Mouse (Mus musculus): Measurements from ENCODE around the gene Pax8. TPM values are rescaled to one million over a fixed set of nuclear protein-coding genes. Genes with fewer than 3 reads are reported as not detected.

The Pax8 gene
- polyA plus RNA-seq, 1 experiment from 2014 or later: 0.20 TPM

GRCm38 (mm10) chr2:24479906-24480305, 4.5 kb upstream of the Pax8 start:
- Histone ChIP-seq H3K4me1 (peaks cover 5% of the 10 kb centered on the region; the same call in 1 of the 2 replicates), H3K36me3 (replicated peaks) (no peaks in the 10 kb centered on the region), H3K9ac (no peak overlapping the region), H3K27me3 (peaks cover 35% of the 10 kb centered on the region), H3K4me3 (replicated peaks) (no peak overlapping the region), H3K27ac (no peak overlapping the region), H3K4me2 (no peak overlapping the region), H3K9me3 (no peaks in the 10 kb centered on the region)
- ATAC-seq (ENCODE audit: low FRiP score): no peak
- WGBS: 70% methylated on average over 2 of the region's 2 CpGs

- H3K4me2 ChIP-seq: no peak overlapping the region
- peaks cover 43% of the 10 kb centered on the region for H3K27me3 ChIP-seq
- H3K9me3 ChIP-seq: no peaks in the 10 kb centered on the region
- no peak for ATAC-seq (ENCODE audit: low FRiP score)
- no peak overlapping the region for H3K4me3 ChIP-seq (replicated peaks)
- H3K9ac ChIP-seq: no peak overlapping the region
- H3K36me3 ChIP-seq (replicated peaks): no peaks in the 10 kb centered on the region
- H3K27ac ChIP-seq: no peak overlapping the region
- WGBS: 4% methylated on average over 1 of the region's 1 CpGs
- H3K4me1 ChIP-seq: peaks cover 13% of the 10 kb centered on the region
These were observed 3.8 kb upstream of the Pax8 start for GRCm38 (mm10) chr2:24479151-24479550.

DNA sequence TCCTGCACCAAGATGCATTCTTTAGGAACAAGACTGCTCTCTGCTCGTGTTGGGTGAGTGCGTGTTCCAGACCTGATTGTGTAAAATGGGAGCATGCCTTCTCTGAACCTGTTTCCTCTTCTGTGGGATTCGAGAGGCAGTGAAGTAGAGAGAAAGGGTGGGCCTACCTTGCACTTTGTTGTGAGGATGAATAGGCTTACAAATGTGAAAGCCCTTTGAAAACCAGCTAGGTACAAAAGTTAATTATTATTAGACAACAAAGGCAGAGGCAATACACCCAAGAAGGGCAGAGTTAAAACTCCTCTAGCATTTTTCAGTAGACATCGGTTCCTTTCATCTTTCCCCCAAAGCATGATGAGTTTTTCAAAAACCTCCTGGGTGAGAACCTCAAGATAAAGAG, 3.2 kb upstream of the Pax8 start:
- no peak for ATAC-seq (ENCODE audit: low FRiP score)
- Histone ChIP-seq H3K9me3 (no peaks in the 10 kb centered on the region), H3K4me2 (no peak overlapping the region), H3K9ac (no peak overlapping the region), H3K4me1 (peaks cover 18% of the 10 kb centered on the region), H3K27me3 (peaks cover 48% of the 10 kb centered on the region), H3K4me3 (replicated peaks) (no peak overlapping the region), H3K27ac (no peak overlapping the region), H3K36me3 (replicated peaks) (no peaks in the 10 kb centered on the region)
- WGBS: 39% methylated on average over 4 of the region's 4 CpGs

DNA sequence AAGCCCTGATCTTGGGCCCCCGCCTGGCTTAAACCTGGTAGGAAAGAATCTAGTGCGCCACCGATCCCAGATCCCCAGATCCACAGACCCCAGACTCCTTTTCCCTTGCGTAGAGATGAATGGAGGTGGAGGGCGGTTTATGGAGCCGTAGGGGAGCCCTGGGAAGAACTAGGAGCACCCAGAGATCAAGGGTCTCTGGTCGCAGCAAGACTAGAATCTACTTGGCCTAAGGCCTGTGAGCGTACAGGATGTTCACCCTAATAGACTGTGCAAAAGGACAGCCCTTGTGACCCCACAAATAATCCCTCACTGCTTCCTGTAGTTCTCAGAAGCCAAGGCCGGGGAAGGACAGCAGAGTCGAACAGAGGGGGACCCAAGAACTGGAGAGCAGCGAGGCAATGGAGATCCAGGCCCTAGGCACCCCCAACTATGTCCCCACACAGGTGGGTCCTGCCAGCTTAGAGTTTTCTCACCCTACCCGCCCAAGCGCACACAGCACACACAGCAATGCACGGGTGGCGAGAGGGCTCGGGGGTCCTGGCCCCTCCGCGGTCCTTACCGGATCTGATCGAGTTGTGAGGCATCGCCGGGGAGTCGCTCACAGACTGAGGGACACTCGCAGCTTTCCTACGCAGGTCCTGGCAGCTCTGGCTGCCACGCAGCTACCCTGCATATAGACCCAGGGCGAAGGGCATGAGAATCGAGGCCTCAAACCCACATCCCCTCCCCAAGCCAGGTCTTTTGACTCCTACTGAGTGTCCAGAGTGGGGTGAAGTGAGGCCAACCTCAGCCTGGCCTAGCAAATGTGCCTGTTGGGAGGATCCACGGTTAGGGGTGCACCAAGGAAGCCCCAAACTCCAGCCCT, 653 bp downstream of the Pax8 start:
- Histone ChIP-seq H3K27ac (no peak overlapping the region), H3K27me3 (peaks cover 73% of the 10 kb centered on the region), H3K4me3 (replicated peaks) (peak overlapping the region; percentile 27), H3K9me3 (no peaks in the 10 kb centered on the region), H3K4me2 (peak overlapping the region; percentile 46), H3K9ac (0 out of 2 replicates have a peak overlapping the region, but pooled peaks have one; percentile 4), H3K36me3 (replicated peaks) (no peaks in the 10 kb centered on the region), H3K4me1 (peaks cover 21% of the 10 kb centered on the region)
- WGBS: 9% methylated on average over 29 of the region's 29 CpGs
- no peak for ATAC-seq (ENCODE audit: low FRiP score)

DNA sequence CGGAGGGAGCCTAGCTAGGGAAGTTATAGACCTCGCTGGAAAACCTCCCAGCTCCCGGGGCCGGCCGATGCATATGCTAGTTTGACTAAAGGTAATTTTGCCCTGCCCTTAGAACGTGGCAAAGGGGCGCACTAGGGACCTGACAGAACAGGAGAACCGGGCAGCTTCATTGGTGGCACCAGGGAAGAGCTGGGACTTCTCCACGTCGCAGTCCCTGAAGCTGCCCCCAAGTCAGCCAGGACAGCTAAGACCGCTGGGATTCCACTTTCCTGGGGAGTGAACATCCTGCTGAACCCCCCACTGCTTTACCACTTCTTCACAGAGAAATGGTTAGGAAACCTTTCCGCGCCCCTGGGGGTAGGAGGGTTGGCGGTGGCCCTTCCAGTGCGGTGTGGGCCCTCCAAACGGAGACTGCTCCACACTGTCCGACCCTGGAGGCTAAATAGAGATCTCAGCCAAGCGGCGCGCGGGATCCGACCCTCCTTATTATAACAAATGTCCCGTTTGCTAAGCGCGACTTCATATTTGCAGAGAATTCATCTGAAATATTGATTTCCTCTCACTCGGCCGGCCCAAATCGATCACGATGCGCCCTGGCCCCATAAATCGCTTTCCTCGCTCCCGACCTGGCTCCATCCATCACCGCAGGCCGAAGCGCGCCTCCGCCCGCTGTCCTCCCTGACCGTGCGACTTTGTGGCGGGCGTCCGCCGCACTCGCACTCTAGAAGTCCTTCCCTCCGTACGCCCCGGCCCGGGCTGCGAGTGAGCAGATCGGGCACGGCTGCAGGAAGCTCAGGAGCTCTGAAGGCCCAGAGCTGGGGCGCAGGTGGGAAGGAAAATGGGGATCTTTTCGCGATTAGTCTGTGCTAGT, 1.5 kb downstream of the Pax8 start:
- under 1% methylated on average over 56 of the region's 56 CpGs for WGBS

DNA sequence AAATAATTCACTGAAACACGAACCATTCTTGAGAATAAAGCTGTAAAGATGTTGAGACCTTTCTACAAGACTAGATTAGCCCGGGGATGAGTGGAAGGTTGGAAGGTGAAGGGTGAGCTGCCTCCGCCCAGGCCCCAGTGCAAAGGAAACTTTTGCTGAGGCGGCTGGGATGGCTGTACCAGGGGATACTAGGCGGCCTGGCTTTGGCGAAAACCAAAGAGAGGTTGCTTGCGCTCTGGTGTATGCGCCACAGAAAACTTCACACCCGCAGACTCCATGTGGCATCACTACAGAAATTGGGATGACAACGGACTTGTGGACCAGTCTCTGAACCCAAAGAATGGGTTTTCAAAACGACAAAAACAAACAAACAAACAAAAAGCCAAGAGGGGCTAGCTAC, 2.7 kb downstream of the Pax8 start:
- H3K27me3 ChIP-seq: peaks cover 87% of the 10 kb centered on the region
- no peaks in the 10 kb centered on the region for H3K9me3 ChIP-seq
- WGBS: under 1% methylated on average over 11 of the region's 11 CpGs
- H3K36me3 ChIP-seq (replicated peaks): no peaks in the 10 kb centered on the region
- no peak overlapping the region for H3K27ac ChIP-seq
- ATAC-seq (ENCODE audit: low FRiP score): no peak
- no peak overlapping the region for H3K4me2 ChIP-seq
- H3K9ac ChIP-seq: no peak overlapping the region
- no peak overlapping the region for H3K4me3 ChIP-seq (replicated peaks)
- peaks cover 16% of the 10 kb centered on the region for H3K4me1 ChIP-seq

More for the DNA sequence above, 1.5 kb downstream of the Pax8 start:
- Histone ChIP-seq H3K9ac (0 out of 2 replicates have a peak overlapping the region, but pooled peaks have one; percentile 4), H3K4me1 (peaks cover 16% of the 10 kb centered on the region), H3K27me3 (peaks cover 76% of the 10 kb centered on the region), H3K4me2 (peak overlapping the region; percentile 46), H3K27ac (no peak overlapping the region), H3K4me3 (replicated peaks) (peak overlapping the region; percentile 27), H3K9me3 (no peaks in the 10 kb centered on the region), H3K36me3 (replicated peaks) (no peaks in the 10 kb centered on the region)
- ATAC-seq (ENCODE audit: low FRiP score): peak; percentile 76

GRCm38 (mm10) chr2:24472111-24472510, 3.3 kb downstream of the Pax8 start:
- H3K4me3 ChIP-seq (replicated peaks): no peak overlapping the region
- no peak overlapping the region for H3K4me2 ChIP-seq
- H3K27me3 ChIP-seq: peaks cover 85% of the 10 kb centered on the region
- WGBS: 1% methylated on average over 7 of the region's 7 CpGs
- no peak overlapping the region for H3K27ac ChIP-seq
- H3K36me3 ChIP-seq (replicated peaks): no peaks in the 10 kb centered on the region
- peaks cover 16% of the 10 kb centered on the region for H3K4me1 ChIP-seq
- ATAC-seq (ENCODE audit: low FRiP score): no peak
- no peak overlapping the region for H3K9ac ChIP-seq
- H3K9me3 ChIP-seq: no peaks in the 10 kb centered on the region

DNA sequence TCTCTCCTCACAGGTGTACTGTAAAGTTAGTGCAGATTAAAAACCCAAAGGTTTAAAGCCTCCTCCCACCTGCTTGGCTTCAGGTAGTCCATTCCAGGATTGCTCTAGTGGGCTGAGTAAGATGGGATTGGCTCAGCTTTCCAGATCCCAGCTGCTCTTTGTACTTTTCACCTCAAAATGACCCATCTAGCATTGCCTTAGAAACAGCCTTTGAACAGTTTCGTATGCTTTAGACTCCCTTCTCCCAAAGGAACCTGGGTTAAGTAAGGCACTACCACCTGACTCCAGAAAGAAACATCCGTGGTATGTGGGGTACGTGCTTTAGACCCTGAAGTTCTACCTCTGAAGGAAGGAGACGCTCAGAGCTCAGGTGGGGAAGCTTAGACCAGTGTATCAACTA, 6.3 kb downstream of the Pax8 start:
- Histone ChIP-seq H3K9ac (no peak overlapping the region), H3K27me3 (peaks cover 60% of the 10 kb centered on the region), H3K4me2 (no peak overlapping the region), H3K36me3 (replicated peaks) (no peaks in the 10 kb centered on the region), H3K4me1 (peaks cover 8% of the 10 kb centered on the region), H3K4me3 (replicated peaks) (no peak overlapping the region), H3K9me3 (no peaks in the 10 kb centered on the region), H3K27ac (no peak overlapping the region)
- WGBS: 68% methylated on average over 4 of the region's 4 CpGs
- ATAC-seq (ENCODE audit: low FRiP score): no peak

DNA sequence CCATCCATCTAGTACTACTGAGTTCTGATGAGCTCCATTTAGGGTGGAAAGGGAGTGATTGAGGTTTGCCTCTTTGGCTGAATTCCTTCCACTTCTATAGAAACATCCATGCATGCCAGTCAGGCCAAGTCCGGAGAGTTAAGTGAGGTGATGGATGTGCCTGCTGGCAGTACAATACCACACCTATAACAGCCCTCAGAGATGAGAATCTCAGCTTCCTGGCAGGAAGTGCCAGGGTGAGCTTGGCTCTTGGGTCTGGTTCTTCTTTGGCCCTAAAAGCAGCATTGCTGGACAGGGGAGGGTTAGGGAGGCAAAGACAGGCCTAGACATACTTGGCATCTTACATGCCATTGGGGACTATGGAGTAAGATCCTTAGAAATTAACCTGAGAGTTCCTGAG, 7.0 kb downstream of the Pax8 start:
- Histone ChIP-seq H3K36me3 (replicated peaks) (no peaks in the 10 kb centered on the region), H3K27ac (no peak overlapping the region), H3K9ac (no peak overlapping the region), H3K27me3 (peaks cover 53% of the 10 kb centered on the region), H3K4me3 (replicated peaks) (no peak overlapping the region), H3K9me3 (no peaks in the 10 kb centered on the region), H3K4me1 (peaks cover under 1% of the 10 kb centered on the region), H3K4me2 (no peak overlapping the region)
- ATAC-seq (ENCODE audit: low FRiP score): no peak
- WGBS: 74% methylated on average over 1 of the region's 1 CpGs

DNA sequence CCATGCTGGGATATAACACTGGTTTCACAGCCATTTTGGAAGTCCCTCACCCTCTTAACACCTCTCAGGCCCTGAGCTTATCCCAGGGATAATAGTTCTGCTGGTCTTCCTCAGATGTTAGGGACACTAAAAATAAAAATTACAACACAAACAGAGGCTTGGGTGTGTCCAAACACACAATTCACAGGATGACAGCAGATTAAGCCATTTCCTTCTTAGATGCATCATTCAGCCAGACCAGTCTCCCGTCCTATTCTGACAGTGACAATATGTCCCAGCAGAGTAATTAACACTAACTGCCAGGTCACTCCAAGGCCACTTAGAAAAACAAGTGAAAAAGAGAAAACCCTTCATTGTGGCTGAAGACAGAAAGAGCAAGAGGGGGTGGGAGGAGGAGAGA, 8.2 kb downstream of the Pax8 start:
- H3K4me3 ChIP-seq (replicated peaks): no peak overlapping the region
- no peaks in the 10 kb centered on the region for H3K4me1 ChIP-seq
- H3K9me3 ChIP-seq: no peaks in the 10 kb centered on the region
- no peak overlapping the region for H3K4me2 ChIP-seq
- WGBS: 3% methylated on average over 1 of the region's 1 CpGs
- H3K27ac ChIP-seq: no peak overlapping the region
- peaks cover 42% of the 10 kb centered on the region for H3K27me3 ChIP-seq
- H3K9ac ChIP-seq: no peak overlapping the region
- ATAC-seq (ENCODE audit: low FRiP score): no peak
- H3K36me3 ChIP-seq (replicated peaks): no peaks in the 10 kb centered on the region

GRCm38 (mm10) chr2:24460808-24461127, 14.6 kb downstream of the Pax8 start:
- Histone ChIP-seq H3K9me3 (no peaks in the 10 kb centered on the region), H3K9ac (no peak overlapping the region), H3K4me2 (no peak overlapping the region), H3K4me1 (no peaks in the 10 kb centered on the region), H3K27ac (no peak overlapping the region), H3K27me3 (peaks cover 27% of the 10 kb centered on the region), H3K4me3 (replicated peaks) (no peak overlapping the region), H3K36me3 (replicated peaks) (no peaks in the 10 kb centered on the region)
- ATAC-seq (ENCODE audit: low FRiP score): no peak
- WGBS: 21% methylated on average over 2 of the region's 2 CpGs

DNA sequence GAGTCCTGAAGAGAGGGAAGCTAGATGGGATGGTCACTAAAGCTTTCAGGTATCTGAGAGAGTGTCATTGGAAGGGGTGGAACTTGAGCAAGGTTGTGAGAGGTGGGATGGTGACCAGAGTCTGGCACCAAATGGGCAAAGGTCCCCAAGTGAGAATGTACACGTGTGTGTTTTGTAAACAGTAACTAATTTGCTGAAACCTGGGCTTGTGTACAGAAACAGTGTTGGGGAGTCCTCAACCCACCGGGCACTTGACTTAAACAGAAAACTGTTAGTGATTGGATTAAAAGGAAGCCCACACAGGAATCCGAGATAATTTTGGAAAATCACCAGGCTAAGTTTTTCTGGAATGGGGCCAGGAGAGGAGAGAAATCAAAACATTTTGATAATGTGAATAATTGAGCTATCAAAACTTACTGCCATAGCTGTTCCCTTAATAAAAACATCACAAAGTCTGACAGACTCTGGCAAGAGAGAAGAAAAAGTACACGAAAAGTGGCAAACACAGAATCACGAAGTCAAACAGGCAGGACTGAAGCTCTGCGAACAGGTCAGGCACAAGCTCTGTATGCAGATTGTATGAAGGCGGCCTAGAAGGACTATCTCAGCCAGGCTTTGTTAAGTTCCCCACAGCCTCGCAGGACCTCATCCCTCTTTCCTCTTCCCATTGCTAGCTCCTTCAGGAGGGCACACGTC, 15.1 kb downstream of the Pax8 start:
- no peaks in the 10 kb centered on the region for H3K9me3 ChIP-seq
- 43% methylated on average over 9 of the region's 9 CpGs for WGBS
- no peak overlapping the region for H3K9ac ChIP-seq
- H3K36me3 ChIP-seq (replicated peaks): no peaks in the 10 kb centered on the region
- no peak for ATAC-seq (ENCODE audit: low FRiP score)
- no peak overlapping the region for H3K27ac ChIP-seq
- no peaks in the 10 kb centered on the region for H3K4me1 ChIP-seq
- peaks cover 24% of the 10 kb centered on the region for H3K27me3 ChIP-seq
- no peak overlapping the region for H3K4me3 ChIP-seq (replicated peaks)
- H3K4me2 ChIP-seq: no peak overlapping the region

All from forebrain, embryonic 12.5 days (tissue).